Mouse (Mus musculus) forebrain, embryonic 13.5 days (tissue): ENCODE results near the gene Fat3. TPM values are rescaled to one million over a fixed set of nuclear protein-coding genes. Genes with fewer than 3 reads are reported as not detected.

Experiments
- ATAC-seq: fragments of 200-750 bp; cut with Nextera tagmentation; 2 replicates; pipeline ENCODE4 v1.8.0; 2017
- H3K27ac ChIP-seq: fragments of 300-500 bp; sonication (generic); 2 replicates; pipeline ENCODE4 v1.5.1; 2015; ENCODE audit warnings: inconsistent platforms, mild to moderate bottlenecking, moderate library complexity
- H3K27me3 ChIP-seq: fragments of 300-500 bp; sonication (generic); 2 replicates; pipeline ENCODE4 v1.6.1; 2015; ENCODE audit warnings: mild to moderate bottlenecking, inconsistent platforms
- H3K36me3 ChIP-seq: fragments of 300-500 bp; sonication (generic); 2 replicates; pipeline ENCODE4 v1.6.1; 2015; ENCODE audit warnings: mild to moderate bottlenecking, inconsistent platforms; ENCODE audit not compliant: poor library complexity, severe bottlenecking
- H3K4me1 ChIP-seq: fragments of 300-500 bp; sonication (generic); 2 replicates; pipeline ENCODE4 v1.6.1; 2015; ENCODE audit warnings: inconsistent platforms
- H3K4me2 ChIP-seq: fragments of 300-500 bp; sonication (generic); 2 replicates; pipeline ENCODE4 v1.6.1; 2015; ENCODE audit warnings: inconsistent platforms, mild to moderate bottlenecking, moderate library complexity
- H3K4me3 ChIP-seq: fragments of 300-500 bp; sonication (generic); 2 replicates; pipeline ENCODE4 v1.5.1; 2015; ENCODE audit warnings: mild to moderate bottlenecking, inconsistent platforms
- H3K9ac ChIP-seq: fragments of 300-500 bp; sonication (generic); 2 replicates; pipeline ENCODE4 v1.6.1; 2015; ENCODE audit warnings: mild to moderate bottlenecking, inconsistent platforms
- H3K9me3 ChIP-seq: fragments of 300-500 bp; sonication (generic); replicated peaks from 2 replicates; pipeline ENCODE4 v1.6.1; 2016; ENCODE audit warnings: inconsistent platforms
- WGBS: fragments of 180-500 bp; shearing (Covaris S2); methylation state at CpG from one replicate; pipeline ENCODE4 v1.1.7; 2015; 5-methylcytosine and 5-hydroxymethylcytosine counted together
- polyA plus RNA-seq: library from polyadenylated mRNA; unstranded; fragments of >200 nt; fragmentation: Nextera tagmentation; extraction: Ambion mirVana; gene quantifications from 2 replicates; pipeline ENCODE4 v1.2.1, GENCODE M21; 2015

The Fat3 gene
- polyA plus RNA-seq, 1 experiment from 2014 or later: 10.3 TPM

- Histone ChIP-seq H3K27me3 (no peaks in the 10 kb centered on the region), H3K9ac (no peak overlapping the region), H3K27ac (no peak overlapping the region), H3K9me3 (no peaks in the 10 kb centered on the region), H3K36me3 (no peaks in the 10 kb centered on the region), H3K4me3 (no peak overlapping the region), H3K4me2 (no peak overlapping the region), H3K4me1 (no peaks in the 10 kb centered on the region)
- 86% methylated on average over 4 of the region's 4 CpGs for WGBS
- ATAC-seq: no peak
These were observed 230.9 kb downstream of the Fat3 start for GRCm38 (mm10) chr9:16270056-16270767.

- Histone ChIP-seq H3K4me3 (no peak overlapping the region), H3K27me3 (no peaks in the 10 kb centered on the region), H3K9ac (no peak overlapping the region), H3K4me2 (no peak overlapping the region), H3K36me3 (no peaks in the 10 kb centered on the region), H3K27ac (peak overlapping the region; percentile 35; the same call in 1 of the 2 replicates), H3K4me1 (no peaks in the 10 kb centered on the region), H3K9me3 (no peaks in the 10 kb centered on the region)
- 69% methylated on average over 4 of the region's 4 CpGs for WGBS
- no peak for ATAC-seq
These were observed 235.6 kb downstream of the Fat3 start for GRCm38 (mm10) chr9:16265519-16265918.

- 13% methylated on average over 3 of the region's 3 CpGs for WGBS
- ATAC-seq: peak; percentile 83
These were observed 243.7 kb downstream of the Fat3 start for GRCm38 (mm10) chr9:16257241-16257840.

GRCm38 (mm10) chr9:16256577-16257207 lies 244.4 kb downstream of the Fat3 start:
- 47% methylated on average over 2 of the region's 2 CpGs for WGBS

More at GRCm38 (mm10) chr9:16257241-16257840, 243.7 kb downstream of the Fat3 start:
- Histone ChIP-seq H3K9ac (no peak overlapping the region), H3K4me1 (peaks cover 19% of the 10 kb centered on the region), H3K36me3 (no peaks in the 10 kb centered on the region), H3K4me2 (no peak overlapping the region), H3K4me3 (no peak overlapping the region), H3K9me3 (no peaks in the 10 kb centered on the region), H3K27me3 (no peaks in the 10 kb centered on the region), H3K27ac (no peak overlapping the region; the same call in 1 of the 2 replicates)

GRCm38 (mm10) chr9:16246741-16247140 lies 254.3 kb downstream of the Fat3 start:
- H3K4me2 ChIP-seq: no peak overlapping the region
- 79% methylated on average over 4 of the region's 4 CpGs for WGBS
- no peak overlapping the region for H3K9ac ChIP-seq
- no peaks in the 10 kb centered on the region for H3K4me1 ChIP-seq
- no peaks in the 10 kb centered on the region for H3K9me3 ChIP-seq
- no peak for ATAC-seq
- no peaks in the 10 kb centered on the region for H3K27me3 ChIP-seq
- no peak overlapping the region for H3K4me3 ChIP-seq
- no peak overlapping the region for H3K27ac ChIP-seq
- H3K36me3 ChIP-seq: no peaks in the 10 kb centered on the region

More at GRCm38 (mm10) chr9:16256577-16257207, 244.4 kb downstream of the Fat3 start:
- ATAC-seq: peak; percentile 51
- Histone ChIP-seq H3K27me3 (no peaks in the 10 kb centered on the region), H3K27ac (no peak overlapping the region), H3K36me3 (no peaks in the 10 kb centered on the region), H3K9me3 (no peaks in the 10 kb centered on the region), H3K4me2 (no peak overlapping the region), H3K4me1 (peaks cover 19% of the 10 kb centered on the region), H3K4me3 (no peak overlapping the region), H3K9ac (no peak overlapping the region)

GRCm38 (mm10) chr9:16231575-16231974 lies 269.5 kb downstream of the Fat3 start:
- H3K9ac ChIP-seq: no peak overlapping the region
- peaks cover 31% of the 10 kb centered on the region for H3K4me1 ChIP-seq
- no peaks in the 10 kb centered on the region for H3K36me3 ChIP-seq
- 34% methylated on average over 4 of the region's 4 CpGs for WGBS
- no peak for ATAC-seq
- no peaks in the 10 kb centered on the region for H3K27me3 ChIP-seq
- H3K4me3 ChIP-seq: no peak overlapping the region
- no peak overlapping the region for H3K4me2 ChIP-seq
- H3K27ac ChIP-seq: no peak overlapping the region
- H3K9me3 ChIP-seq: no peaks in the 10 kb centered on the region

- no peak overlapping the region for H3K27ac ChIP-seq
- H3K4me2 ChIP-seq: no peak overlapping the region
- peaks cover 40% of the 10 kb centered on the region for H3K4me1 ChIP-seq
- no peaks in the 10 kb centered on the region for H3K36me3 ChIP-seq
- no peaks in the 10 kb centered on the region for H3K27me3 ChIP-seq
- H3K9me3 ChIP-seq: no peaks in the 10 kb centered on the region
- no peak overlapping the region for H3K4me3 ChIP-seq
- ATAC-seq: no peak
- H3K9ac ChIP-seq: no peak overlapping the region
- 80% methylated on average over 5 of the region's 5 CpGs for WGBS
These were observed 272.2 kb downstream of the Fat3 start for GRCm38 (mm10) chr9:16228919-16229318.

- Histone ChIP-seq H3K9me3 (no peaks in the 10 kb centered on the region), H3K9ac (no peak overlapping the region), H3K27ac (no peak overlapping the region), H3K4me2 (no peak overlapping the region), H3K27me3 (no peaks in the 10 kb centered on the region), H3K36me3 (no peaks in the 10 kb centered on the region), H3K4me1 (peaks cover 41% of the 10 kb centered on the region), H3K4me3 (no peak overlapping the region)
- no peak for ATAC-seq
- WGBS: 66% methylated on average over 2 of the region's 2 CpGs
These were observed 273.7 kb downstream of the Fat3 start for GRCm38 (mm10) chr9:16227398-16227797.

GRCm38 (mm10) chr9:16226545-16226944 lies 274.5 kb downstream of the Fat3 start:
- Histone ChIP-seq H3K9ac (no peak overlapping the region), H3K9me3 (no peaks in the 10 kb centered on the region), H3K27ac (no peak overlapping the region), H3K4me2 (no peak overlapping the region), H3K4me1 (peaks cover 43% of the 10 kb centered on the region), H3K27me3 (no peaks in the 10 kb centered on the region), H3K36me3 (no peaks in the 10 kb centered on the region), H3K4me3 (no peak overlapping the region)
- no peak for ATAC-seq

GRCm38 (mm10) chr9:16221885-16222284 lies 279.2 kb downstream of the Fat3 start:
- Histone ChIP-seq H3K4me1 (peaks cover 28% of the 10 kb centered on the region), H3K27ac (peak overlapping the region; percentile 35; the same call in 1 of the 2 replicates), H3K4me3 (no peak overlapping the region), H3K36me3 (no peaks in the 10 kb centered on the region), H3K9ac (no peak overlapping the region), H3K27me3 (no peaks in the 10 kb centered on the region), H3K9me3 (no peaks in the 10 kb centered on the region), H3K4me2 (no peak overlapping the region)
- WGBS: 29% methylated on average over 5 of the region's 5 CpGs
- ATAC-seq: peak; percentile 76

- ATAC-seq: no peak
- Histone ChIP-seq H3K9ac (no peak overlapping the region), H3K36me3 (no peaks in the 10 kb centered on the region), H3K4me2 (no peak overlapping the region), H3K4me1 (peaks cover 33% of the 10 kb centered on the region), H3K4me3 (no peak overlapping the region), H3K27me3 (no peaks in the 10 kb centered on the region), H3K9me3 (no peaks in the 10 kb centered on the region), H3K27ac (no peak overlapping the region)
- 66% methylated on average over 6 of the region's 6 CpGs for WGBS
These were observed 284.9 kb downstream of the Fat3 start for GRCm38 (mm10) chr9:16216235-16216634.
